Mouse (Mus musculus): Measurements from ENCODE around the gene Tmem215.

GRCm38 (mm10) chr4:40472700-40473530 lies 935 bp downstream of the Tmem215 start:
- no peak for TF ChIP-seq CTCF (IDR thresholded peaks at IDR 0.05; ENCODE audit: low read depth, low read length)
- no peak for TF ChIP-seq GATA1 (IDR thresholded peaks at IDR 0.05; ENCODE audit: borderline replicate concordance, low read length)

Data from G1E (cell line).